Mouse (Mus musculus) limb, embryonic 11.5 days (tissue): ENCODE measurements around the gene Ankrd33b. TPM values are rescaled to one million over a fixed set of nuclear protein-coding genes. Genes with fewer than 3 reads are reported as not detected.

Source experiments
- ATAC-seq: fragments of 200-750 bp; cut with Nextera tagmentation; 2 replicates; pipeline ENCODE4 v1.8.0; 2017; ENCODE audit warnings: low read depth; ENCODE audit not compliant: insufficient number of reproducible peaks, low FRiP score, low TSS enrichment
- DNase-seq: peaks from one replicate; pipeline ENCODE4 v3.0.0-alpha.2; 2015; ENCODE audit warnings: low spot score
- H3K27ac ChIP-seq: fragments of 300-500 bp; sonication (generic); replicated peaks from 2 replicates; pipeline ENCODE4 v1.5.1; 2014; ENCODE audit warnings: low read depth, mild to moderate bottlenecking, low read length
- H3K27me3 ChIP-seq: fragments of 300-500 bp; sonication (generic); 2 replicates; pipeline ENCODE4 v1.6.1; 2014; ENCODE audit warnings: mild to moderate bottlenecking, low read length, mixed read lengths; ENCODE audit not compliant: control insufficient read depth, insufficient read depth
- H3K36me3 ChIP-seq: fragments of 300-500 bp; sonication (generic); 2 replicates; pipeline ENCODE4 v1.6.1; 2014; ENCODE audit warnings: mild to moderate bottlenecking, low read length, moderate library complexity, mixed read lengths; ENCODE audit not compliant: control insufficient read depth, insufficient read depth
- H3K4me1 ChIP-seq: fragments of 300-500 bp; sonication (generic); 2 replicates; pipeline ENCODE4 v1.6.1; 2014; ENCODE audit warnings: low read length, mixed read lengths; ENCODE audit not compliant: control insufficient read depth, insufficient read depth
- H3K4me2 ChIP-seq: fragments of 300-500 bp; sonication (generic); 2 replicates; pipeline ENCODE4 v1.6.1; 2014; ENCODE audit warnings: low read depth, mild to moderate bottlenecking, moderate library complexity; ENCODE audit not compliant: severe bottlenecking
- H3K4me3 ChIP-seq: fragments of 300-500 bp; sonication (generic); 2 replicates; pipeline ENCODE4 v1.5.1; 2014; ENCODE audit warnings: low read depth, low read length
- H3K9ac ChIP-seq: fragments of 300-500 bp; sonication (generic); 2 replicates; pipeline ENCODE4 v1.6.1; 2014; ENCODE audit warnings: mild to moderate bottlenecking, low read length
- H3K9me3 ChIP-seq: fragments of 300-500 bp; sonication (generic); 2 replicates; pipeline ENCODE4 v1.6.1; 2016; ENCODE audit warnings: low read length; ENCODE audit not compliant: control insufficient read depth
- WGBS: fragments of 180-500 bp; shearing (Covaris S2); extraction: QIAGEN DNeasy Blood & Tissue Kit; methylation state at CpG from one replicate; pipeline ENCODE4 v1.1.7; 2014; 5-methylcytosine and 5-hydroxymethylcytosine counted together
- polyA plus RNA-seq: library from polyadenylated mRNA; unstranded; fragments of >200 nt; fragmentation: Nextera tagmentation; extraction: Ambion mirVana; gene quantifications from 2 replicates; pipeline ENCODE4 v1.2.1, GENCODE M21; 2014

The Ankrd33b gene
- polyA plus RNA-seq, 1 experiment from 2014 or later, result 0.36 TPM

GRCm38 (mm10) chr15:31325660-31326354, 41.7 kb downstream of the Ankrd33b start:
- no peaks in the 10 kb centered on the region for H3K36me3 ChIP-seq
- ATAC-seq (no peak), DNase-seq (no peak)
- no peaks in the 10 kb centered on the region for H3K4me1 ChIP-seq
- 94% methylated on average over 12 of the region's 12 CpGs for WGBS
- H3K4me2 ChIP-seq, result no peak overlapping the region
- H3K4me3 ChIP-seq, result no peak overlapping the region
- no peak overlapping the region for H3K9ac ChIP-seq
- H3K9me3 ChIP-seq, result no peaks in the 10 kb centered on the region
- H3K27ac ChIP-seq, result no peak overlapping the region
- H3K27me3 ChIP-seq, result no peaks in the 10 kb centered on the region

DNA sequence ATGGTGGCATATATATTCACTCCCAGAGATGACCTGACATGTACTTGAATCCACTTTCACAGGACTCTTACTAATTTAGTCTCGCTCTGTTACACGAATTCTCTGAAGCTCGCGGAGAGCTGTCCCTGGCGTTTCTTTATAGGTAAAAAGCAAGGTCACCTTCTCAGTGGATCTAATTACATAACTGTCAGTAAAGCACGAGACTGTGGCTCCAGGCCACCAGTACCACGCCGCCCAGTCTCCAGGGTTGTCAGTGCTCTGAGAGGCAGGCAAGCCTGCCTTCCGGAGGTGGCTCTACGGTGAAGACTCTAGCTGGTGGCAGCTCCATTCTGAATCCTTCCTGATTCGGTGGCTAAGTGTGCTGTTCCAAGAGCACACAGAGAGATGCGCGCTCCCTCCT, 43.0 kb downstream of the Ankrd33b start:
- no peaks in the 10 kb centered on the region for H3K27me3 ChIP-seq
- WGBS, result 80% methylated on average over 13 of the region's 13 CpGs
- DNase-seq (no peak), ATAC-seq (no peak)
- no peak overlapping the region for H3K9ac ChIP-seq
- H3K36me3 ChIP-seq, result no peaks in the 10 kb centered on the region
- no peak overlapping the region for H3K4me2 ChIP-seq
- H3K27ac ChIP-seq, result no peak overlapping the region
- no peaks in the 10 kb centered on the region for H3K4me1 ChIP-seq
- H3K4me3 ChIP-seq, result no peak overlapping the region
- no peaks in the 10 kb centered on the region for H3K9me3 ChIP-seq

DNA sequence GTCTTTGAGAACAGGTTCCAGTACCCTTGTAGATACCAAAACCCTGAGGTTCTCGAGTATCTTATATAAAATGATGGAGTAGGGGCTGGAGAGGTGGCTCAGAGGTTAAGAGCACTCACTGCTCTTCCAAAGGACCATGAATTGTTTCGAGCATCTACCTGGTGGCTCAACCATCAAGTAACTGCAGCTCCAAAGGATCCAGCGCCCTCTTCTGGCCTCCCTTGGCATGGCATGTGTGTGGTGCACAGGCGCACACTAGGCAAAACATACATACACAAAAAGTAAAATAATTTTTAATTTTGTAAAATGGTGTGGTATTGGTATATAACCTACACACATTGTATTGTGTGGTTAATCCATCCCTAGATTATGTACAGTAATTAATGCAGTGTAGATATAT, 43.8 kb downstream of the Ankrd33b start:
- H3K27ac ChIP-seq, result no peak overlapping the region
- H3K36me3 ChIP-seq, result no peaks in the 10 kb centered on the region
- WGBS, result 74% methylated on average over 4 of the region's 4 CpGs
- DNase-seq, result no peak
- no peak overlapping the region for H3K4me3 ChIP-seq
- H3K27me3 ChIP-seq, result no peaks in the 10 kb centered on the region
- no peak overlapping the region for H3K4me2 ChIP-seq
- H3K4me1 ChIP-seq, result no peaks in the 10 kb centered on the region; the same call in 1 of the 2 replicates
- no peak for ATAC-seq
- H3K9ac ChIP-seq, result no peak overlapping the region
- no peaks in the 10 kb centered on the region for H3K9me3 ChIP-seq

GRCm38 (mm10) chr15:31320598-31321377, 46.7 kb downstream of the Ankrd33b start:
- Histone ChIP-seq H3K9ac (no peak overlapping the region), H3K27ac (no peak overlapping the region)
- 59% methylated on average over 12 of the region's 12 CpGs for WGBS

GRCm38 (mm10) chr15:31319046-31319445, 48.5 kb downstream of the Ankrd33b start:
- Histone ChIP-seq H3K4me2 (no peak overlapping the region), H3K36me3 (no peaks in the 10 kb centered on the region), H3K27ac (0 out of 2 replicates have a peak overlapping the region, but pooled peaks have one; percentile 43), H3K4me1 (peaks cover 7% of the 10 kb centered on the region; the same call in 1 of the 2 replicates), H3K4me3 (no peak overlapping the region), H3K9ac (no peak overlapping the region), H3K9me3 (no peaks in the 10 kb centered on the region), H3K27me3 (no peaks in the 10 kb centered on the region)
- ATAC-seq (no peak), DNase-seq (no peak)
- 54% methylated on average over 4 of the region's 4 CpGs for WGBS

More at GRCm38 (mm10) chr15:31320598-31321377, 46.7 kb downstream of the Ankrd33b start:
- Histone ChIP-seq H3K9me3 (no peaks in the 10 kb centered on the region), H3K27me3 (no peaks in the 10 kb centered on the region), H3K36me3 (no peaks in the 10 kb centered on the region), H3K4me3 (no peak overlapping the region), H3K4me1 (peaks cover 7% of the 10 kb centered on the region; the same call in 1 of the 2 replicates), H3K4me2 (no peak overlapping the region)
- no peak for ATAC-seq
- DNase-seq, result no peak

DNA sequence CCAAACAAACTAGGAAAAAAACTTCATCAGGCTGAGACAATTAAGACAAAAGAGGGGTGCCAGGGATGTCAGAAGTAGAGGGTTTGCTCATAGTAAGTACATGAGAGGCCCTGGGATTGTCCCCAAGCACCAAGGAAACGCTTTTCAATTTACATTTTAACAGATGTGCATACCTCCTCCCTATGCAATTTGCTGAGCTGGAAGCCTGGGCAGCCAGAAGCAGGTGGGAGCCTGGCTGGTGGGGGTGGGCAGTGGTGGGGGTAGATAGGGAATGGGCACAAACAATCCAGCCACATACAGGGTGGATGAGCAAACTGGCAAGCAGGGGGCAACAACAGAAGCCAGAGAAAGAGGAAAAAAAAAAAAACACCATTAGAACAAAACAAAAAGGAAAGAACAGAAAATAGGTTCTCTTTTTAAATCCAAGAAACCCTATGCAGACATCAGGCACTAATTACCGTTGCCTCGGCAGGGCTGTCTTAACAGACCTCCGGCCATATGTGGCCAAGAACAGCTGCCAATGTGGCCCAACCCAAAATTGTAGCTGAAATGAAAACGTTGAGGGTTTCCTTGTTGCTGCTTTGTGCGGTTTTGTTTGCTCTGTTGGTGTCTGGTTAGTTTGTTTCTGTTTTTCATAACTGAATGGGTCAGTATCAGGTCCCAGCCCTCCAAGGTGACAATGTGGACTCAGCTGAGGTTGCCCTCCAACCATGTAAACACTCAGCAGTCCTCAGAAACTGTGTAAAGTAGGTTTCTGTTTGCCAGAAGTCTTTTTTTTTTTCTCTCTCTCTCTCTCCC, 49.2 kb downstream of the Ankrd33b start:
- ATAC-seq, result no peak
- peaks cover 7% of the 10 kb centered on the region; the same call in 1 of the 2 replicates for H3K4me1 ChIP-seq
- H3K27me3 ChIP-seq, result no peaks in the 10 kb centered on the region
- H3K4me3 ChIP-seq, result no peak overlapping the region
- H3K9ac ChIP-seq, result no peak overlapping the region
- H3K9me3 ChIP-seq, result no peaks in the 10 kb centered on the region
- H3K27ac ChIP-seq, result peak overlapping the region; percentile 43; the same call in 1 of the 2 replicates
- H3K36me3 ChIP-seq, result no peaks in the 10 kb centered on the region
- WGBS, result 17% methylated on average over 6 of the region's 6 CpGs
- H3K4me2 ChIP-seq, result no peak overlapping the region
- DNase-seq, result peak; percentile 56

- DNase-seq (no peak), ATAC-seq (no peak)
- Histone ChIP-seq H3K4me2 (no peak overlapping the region), H3K27me3 (no peaks in the 10 kb centered on the region), H3K4me1 (peaks cover 7% of the 10 kb centered on the region; the same call in 1 of the 2 replicates), H3K27ac (peak overlapping the region; percentile 21; the same call in 1 of the 2 replicates), H3K9ac (no peak overlapping the region), H3K36me3 (no peaks in the 10 kb centered on the region), H3K4me3 (no peak overlapping the region), H3K9me3 (no peaks in the 10 kb centered on the region)
- WGBS, result 88% methylated on average over 3 of the region's 3 CpGs
These were observed 50.3 kb downstream of the Ankrd33b start for GRCm38 (mm10) chr15:31317056-31317805.
